Mouse (Mus musculus): Measurements from ENCODE around the gene Prkrip1.

GRCm38 (mm10) chr5:136169626-136170511 is 28.9 kb downstream of the Prkrip1 start:
- TF ChIP-seq CTCF (IDR thresholded peaks at IDR 0.05; ENCODE audit: low read depth) (no peak), EP300 (optimal IDR thresholded peaks at IDR 0.05) (no peak)
